Mouse (Mus musculus) ES-E14 (cell line): ENCODE data around the gene Rpain.

Source experiments
- HCFC1 ChIP-seq: IDR thresholded peaks from 2 replicates; pipeline ENCODE4 v1.6.1; 2012; ENCODE audit warnings: low read length, inconsistent platforms, borderline replicate concordance; ENCODE audit not compliant: insufficient read depth
- MAFK ChIP-seq: IDR thresholded peaks from 2 replicates; pipeline ENCODE4 v1.6.1; 2014; ENCODE audit warnings: mild to moderate bottlenecking, low read depth, low read length, inconsistent platforms; ENCODE audit not compliant: insufficient read depth
- ZC3H11A ChIP-seq: IDR thresholded peaks from 2 replicates; pipeline ENCODE4 v1.6.1; 2012; ENCODE audit warnings: low read depth, mild to moderate bottlenecking, inconsistent platforms, low read length, borderline replicate concordance
- ZNF384 ChIP-seq: IDR thresholded peaks from 2 replicates; pipeline ENCODE4 v1.6.1; 2012; ENCODE audit warnings: low read depth, low read length, inconsistent platforms

DNA sequence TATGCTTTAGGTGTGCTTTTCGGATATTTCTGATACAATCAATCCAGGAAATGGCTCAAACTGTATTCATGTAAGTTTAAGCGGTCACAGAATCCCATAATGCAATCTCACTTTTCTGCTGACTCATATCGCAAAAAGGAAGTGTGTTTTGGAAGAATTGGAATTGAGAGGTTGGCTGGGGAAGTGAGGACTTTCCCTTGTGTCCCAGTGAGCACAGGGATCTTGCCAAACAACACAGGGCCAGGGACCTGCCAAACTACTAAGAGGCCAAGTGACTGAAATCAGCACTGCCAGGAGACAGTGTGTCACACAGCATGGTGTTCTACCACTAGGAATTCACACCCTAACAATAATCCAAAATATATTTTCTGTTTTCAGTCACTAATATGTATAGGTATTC, 38.3 kb downstream of the Rpain start:
- no peak for TF ChIP-seq MAFK
- no peak for TF ChIP-seq HCFC1
- no peak for TF ChIP-seq ZNF384
- no peak for TF ChIP-seq ZC3H11A
